Mouse (Mus musculus): ENCODE data around the gene Dhx32.

Dhx32 gene

DNA sequence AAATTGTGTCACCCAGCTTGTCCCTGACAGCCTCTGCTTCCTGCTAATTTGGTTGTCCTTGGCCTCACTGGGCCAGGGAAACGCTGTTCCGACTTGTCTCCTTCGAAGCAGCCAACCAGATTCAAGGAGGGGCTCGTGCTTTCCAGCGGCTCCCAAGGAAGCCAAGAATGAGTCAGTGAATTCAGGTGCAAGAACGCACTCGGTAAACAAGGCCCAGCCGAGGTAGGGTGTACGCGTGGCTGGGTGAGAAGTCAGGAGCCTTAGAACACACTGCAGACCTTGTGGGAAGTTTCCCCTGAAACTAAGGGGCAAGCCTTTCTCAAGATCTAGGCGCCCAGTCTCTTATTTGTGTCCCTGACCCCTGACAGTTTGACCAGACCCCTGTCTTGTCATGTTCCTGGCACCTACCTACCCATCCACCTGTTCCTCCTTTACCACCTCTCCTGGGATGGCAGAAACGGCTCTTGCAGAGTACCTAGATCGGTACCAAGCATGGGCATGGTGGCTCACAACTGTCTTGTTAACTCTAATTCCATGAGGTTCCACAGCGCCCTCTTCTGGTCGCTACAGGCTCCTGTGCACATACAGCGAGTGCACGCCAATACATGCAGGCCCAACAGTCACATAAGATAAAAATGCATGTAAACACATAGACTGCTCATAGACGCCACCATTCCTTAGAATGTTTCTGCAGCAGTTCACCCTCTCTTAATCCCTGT lies at the start of gene Dhx32:
Gene Dhx32 (minus strand): TSS at position 10 of the 719 bp plus-strand sequence.
- peaks cover 14% of the 10 kb centered on the region for H3K4me1 ChIP-seq (replicated peaks; ENCODE audit: low read depth, low read length)
- H3K36me3 ChIP-seq (ENCODE audit: insufficient read depth, low read length): no peaks in the 10 kb centered on the region
- peak within 1 kb of the TSS; percentile 61 for H3K4me3 ChIP-seq (replicated peaks; ENCODE audit: low read length)
- H3K27me3 ChIP-seq (ENCODE audit: insufficient read depth, low read length): no peaks in the 10 kb centered on the region
- no peaks in the 10 kb centered on the region for H3K9me3 ChIP-seq (ENCODE audit: low read length)
- TF ChIP-seq CTCF (conservative IDR thresholded peaks at IDR 0.05; ENCODE audit: low read length) (peak; percentile 88), NANOG (IDR thresholded peaks at IDR 0.05; ENCODE audit: borderline replicate concordance, low read length) (no peak)

DNA sequence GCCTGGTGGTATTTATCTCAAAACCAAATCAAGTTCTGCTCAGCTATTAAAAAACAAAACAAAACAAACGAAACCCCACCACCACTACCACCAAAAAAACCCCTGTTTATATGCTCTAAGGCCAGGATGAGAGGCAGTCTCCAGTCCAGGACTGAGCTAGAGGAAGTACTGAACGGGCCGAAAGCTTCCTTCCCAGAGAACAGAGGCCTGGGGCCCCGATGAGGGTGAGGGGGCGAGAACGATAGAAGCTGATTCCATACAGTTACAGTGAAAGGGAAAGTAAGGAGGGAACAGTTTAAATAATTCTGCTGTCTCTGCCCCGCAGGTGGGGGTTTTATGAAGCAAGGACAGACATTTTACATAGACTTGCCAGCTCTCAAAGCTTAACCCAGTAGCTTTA lies 47.1 kb upstream of the Dhx32 start:
- no peaks in the 10 kb centered on the region for H3K27me3 ChIP-seq (ENCODE audit: insufficient read depth, low read length)
- no peak for TF ChIP-seq NANOG (IDR thresholded peaks at IDR 0.05; ENCODE audit: borderline replicate concordance, low read length)
- TF ChIP-seq CTCF (conservative IDR thresholded peaks at IDR 0.05; ENCODE audit: low read length): no peak
- TF ChIP-seq POU5F1 (IDR thresholded peaks at IDR 0.05; ENCODE audit: borderline replicate concordance, low read length): no peak
- peaks cover 8% of the 10 kb centered on the region for H3K4me1 ChIP-seq (replicated peaks; ENCODE audit: low read depth, low read length)
- H3K9me3 ChIP-seq (ENCODE audit: low read length): no peaks in the 10 kb centered on the region
- H3K4me3 ChIP-seq (replicated peaks; ENCODE audit: low read length): no peak overlapping the region
- H3K36me3 ChIP-seq (ENCODE audit: insufficient read depth, low read length): no peaks in the 10 kb centered on the region

DNA sequence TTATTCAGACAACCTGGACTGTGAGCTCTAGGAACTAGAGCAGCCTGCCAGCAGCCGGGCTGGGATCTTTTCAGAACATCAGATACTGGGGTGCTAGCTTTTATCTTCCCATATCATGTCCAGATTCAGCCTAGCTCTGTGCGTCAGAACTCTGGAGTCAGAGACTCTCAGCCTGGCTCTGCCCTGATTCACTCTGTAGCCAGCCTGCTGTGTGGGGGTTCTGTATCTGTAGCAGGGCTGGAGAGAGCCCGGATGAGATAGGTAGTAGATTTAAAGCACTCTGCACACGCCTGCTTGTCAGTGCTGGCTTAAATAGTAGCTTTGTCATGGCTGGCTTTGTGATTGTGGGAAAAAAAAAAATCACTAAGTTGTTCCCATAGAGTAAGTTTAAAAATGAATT lies 46.0 kb upstream of the Dhx32 start:
- H3K4me1 ChIP-seq (replicated peaks; ENCODE audit: low read depth, low read length): peaks cover 8% of the 10 kb centered on the region
- H3K9me3 ChIP-seq (ENCODE audit: low read length): peaks cover 5% of the 10 kb centered on the region; the same call in 1 of the 2 replicates
- no peaks in the 10 kb centered on the region for H3K27me3 ChIP-seq (ENCODE audit: insufficient read depth, low read length)
- H3K4me3 ChIP-seq (replicated peaks; ENCODE audit: low read length): no peak overlapping the region
- TF ChIP-seq CTCF (conservative IDR thresholded peaks at IDR 0.05; ENCODE audit: low read length) (no peak), POU5F1 (IDR thresholded peaks at IDR 0.05; ENCODE audit: borderline replicate concordance, low read length) (no peak), NANOG (IDR thresholded peaks at IDR 0.05; ENCODE audit: borderline replicate concordance, low read length) (no peak)
- H3K36me3 ChIP-seq (ENCODE audit: insufficient read depth, low read length): no peaks in the 10 kb centered on the region

DNA sequence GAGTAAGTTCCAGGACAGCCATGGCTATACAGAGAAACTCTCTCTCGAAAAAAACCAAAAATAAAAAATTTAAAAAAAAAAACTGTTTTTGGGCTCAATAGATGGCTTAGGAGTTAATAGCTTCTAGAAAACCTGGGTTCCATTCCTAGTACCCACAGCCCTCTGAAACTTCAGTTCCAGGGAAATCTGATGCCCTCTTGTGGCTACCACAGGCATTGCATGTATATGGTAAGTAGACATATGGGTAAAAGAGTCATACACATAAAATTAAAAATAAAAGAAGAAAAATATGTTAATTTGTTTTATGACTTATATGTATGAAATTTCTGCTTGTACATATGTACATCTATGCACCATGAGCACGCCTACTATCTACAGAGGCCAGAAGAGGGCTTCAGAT lies 42.1 kb upstream of the Dhx32 start:
- H3K9me3 ChIP-seq (ENCODE audit: low read length): peaks cover 5% of the 10 kb centered on the region; the same call in 1 of the 2 replicates
- no peak overlapping the region for H3K4me3 ChIP-seq (replicated peaks; ENCODE audit: low read length)
- peaks cover 8% of the 10 kb centered on the region for H3K4me1 ChIP-seq (replicated peaks; ENCODE audit: low read depth, low read length)
- TF ChIP-seq POU5F1 (IDR thresholded peaks at IDR 0.05; ENCODE audit: borderline replicate concordance, low read length) (no peak), NANOG (IDR thresholded peaks at IDR 0.05; ENCODE audit: borderline replicate concordance, low read length) (no peak), CTCF (conservative IDR thresholded peaks at IDR 0.05; ENCODE audit: low read length) (peak; percentile 86)
- no peaks in the 10 kb centered on the region for H3K36me3 ChIP-seq (ENCODE audit: insufficient read depth, low read length)
- H3K27me3 ChIP-seq (ENCODE audit: insufficient read depth, low read length): no peaks in the 10 kb centered on the region

- H3K9me3 ChIP-seq (ENCODE audit: low read length): peaks cover 5% of the 10 kb centered on the region; the same call in 1 of the 2 replicates
- no peak overlapping the region for H3K4me3 ChIP-seq (replicated peaks; ENCODE audit: low read length)
- H3K36me3 ChIP-seq (ENCODE audit: insufficient read depth, low read length): no peaks in the 10 kb centered on the region
- TF ChIP-seq CTCF (conservative IDR thresholded peaks at IDR 0.05; ENCODE audit: low read length) (peak; percentile 33), POU5F1 (IDR thresholded peaks at IDR 0.05; ENCODE audit: borderline replicate concordance, low read length) (no peak), NANOG (IDR thresholded peaks at IDR 0.05; ENCODE audit: borderline replicate concordance, low read length) (no peak)
- no peaks in the 10 kb centered on the region for H3K27me3 ChIP-seq (ENCODE audit: insufficient read depth, low read length)
- H3K4me1 ChIP-seq (replicated peaks; ENCODE audit: low read depth, low read length): peaks cover 8% of the 10 kb centered on the region
Observed at GRCm38 (mm10) chr7:133823751-133824150, 41.2 kb upstream of the Dhx32 start.

DNA sequence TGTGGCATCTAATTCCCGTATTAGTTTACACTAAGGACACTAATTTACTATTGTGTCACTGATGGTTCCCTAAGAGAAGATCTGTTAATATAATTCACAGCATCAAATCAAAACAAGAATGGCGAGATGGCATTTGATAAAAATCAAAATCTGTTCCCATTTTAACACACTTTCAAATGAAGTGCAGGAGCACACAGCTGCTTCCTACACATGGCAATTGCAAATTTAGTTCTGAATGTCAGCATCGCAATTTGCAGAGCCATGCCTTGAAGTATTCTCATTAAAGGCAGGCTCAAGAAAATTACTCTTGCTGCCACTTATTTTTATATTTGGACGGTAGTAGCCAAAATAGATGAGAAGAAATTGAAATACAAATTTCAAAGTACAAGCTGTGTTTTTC lies 30.8 kb upstream of the Dhx32 start:
- Histone ChIP-seq H3K9me3 (ENCODE audit: low read length) (no peaks in the 10 kb centered on the region), H3K27me3 (ENCODE audit: insufficient read depth, low read length) (no peaks in the 10 kb centered on the region), H3K36me3 (ENCODE audit: insufficient read depth, low read length) (no peaks in the 10 kb centered on the region), H3K4me1 (replicated peaks; ENCODE audit: low read depth, low read length) (no peaks in the 10 kb centered on the region), H3K4me3 (replicated peaks; ENCODE audit: low read length) (no peak overlapping the region)
- TF ChIP-seq CTCF (conservative IDR thresholded peaks at IDR 0.05; ENCODE audit: low read length) (no peak), POU5F1 (IDR thresholded peaks at IDR 0.05; ENCODE audit: borderline replicate concordance, low read length) (no peak), NANOG (IDR thresholded peaks at IDR 0.05; ENCODE audit: borderline replicate concordance, low read length) (no peak)

DNA sequence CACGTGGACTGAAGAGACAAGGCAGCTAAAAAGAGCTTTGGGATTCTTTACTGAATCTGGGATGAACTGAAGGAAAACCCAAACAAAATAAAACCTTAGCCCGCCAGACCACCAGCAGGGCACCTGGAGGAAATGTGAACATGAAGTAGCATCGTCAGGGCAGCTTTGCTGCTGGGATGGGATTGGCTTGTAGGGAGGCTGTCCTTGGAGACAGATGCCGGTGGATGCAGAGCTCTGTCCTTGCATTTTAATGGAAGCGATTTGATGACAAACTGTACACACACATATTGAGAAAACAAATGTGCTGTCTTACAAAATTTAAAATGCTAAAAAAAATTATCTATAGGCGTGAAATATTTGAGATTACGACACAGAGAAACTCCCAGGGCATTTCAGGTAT lies 30.4 kb upstream of the Dhx32 start:
- Histone ChIP-seq H3K27me3 (ENCODE audit: insufficient read depth, low read length) (no peaks in the 10 kb centered on the region), H3K4me3 (replicated peaks; ENCODE audit: low read length) (no peak overlapping the region), H3K36me3 (ENCODE audit: insufficient read depth, low read length) (no peaks in the 10 kb centered on the region), H3K9me3 (ENCODE audit: low read length) (no peaks in the 10 kb centered on the region), H3K4me1 (replicated peaks; ENCODE audit: low read depth, low read length) (no peaks in the 10 kb centered on the region)
- TF ChIP-seq POU5F1 (IDR thresholded peaks at IDR 0.05; ENCODE audit: borderline replicate concordance, low read length): no peak
- TF ChIP-seq NANOG (IDR thresholded peaks at IDR 0.05; ENCODE audit: borderline replicate concordance, low read length): no peak
- TF ChIP-seq CTCF (conservative IDR thresholded peaks at IDR 0.05; ENCODE audit: low read length): no peak

- Histone ChIP-seq H3K4me3 (replicated peaks; ENCODE audit: low read length) (no peak overlapping the region), H3K4me1 (replicated peaks; ENCODE audit: low read depth, low read length) (peaks cover 3% of the 10 kb centered on the region; the same call in 1 of the 2 replicates), H3K27me3 (ENCODE audit: insufficient read depth, low read length) (0 out of 2 replicates have a peak, but pooled peaks cover 2% of the 10 kb centered on the region), H3K36me3 (ENCODE audit: insufficient read depth, low read length) (no peaks in the 10 kb centered on the region), H3K9me3 (ENCODE audit: low read length) (no peaks in the 10 kb centered on the region)
- no peak for TF ChIP-seq POU5F1 (IDR thresholded peaks at IDR 0.05; ENCODE audit: borderline replicate concordance, low read length)
- peak; percentile 57 for TF ChIP-seq CTCF (conservative IDR thresholded peaks at IDR 0.05; ENCODE audit: low read length)
Observed at GRCm38 (mm10) chr7:133805614-133806175, 23.2 kb upstream of the Dhx32 start.
